In genomic region chr7:74647310-74647709, GRCm38 (mm10) we compare ENCODE assay signal across 11 mouse cellular contexts.
DNase-seq lines count a peak whose midpoint lies in the region; ATAC-seq and TF ChIP-seq lines count a peak whose summit lies in the region.
"Had no signal": no experiment of that assay in that cellular context is flagged by ENCODE, and none has a peak within 500 bp of the region (broad histone marks: within the 10 kb centered on the region; RNA-seq: fewer than 3 reads in every experiment).

No protein-coding gene starts in this region.

- H3K4me2 ChIP-seq in liver, postnatal 0 days (ENCODE audit: low read depth, low read length) = no peak overlapping the region
- no peak overlapping the region for H3K4me2 ChIP-seq in liver, embryonic 12.5 days
- H3K4me2 ChIP-seq in forebrain, embryonic 13.5 days = no peak overlapping the region
- H3K4me2 ChIP-seq: liver, embryonic 13.5 days had no signal

- no peak overlapping the region for H3K9ac ChIP-seq in liver, postnatal 0 days (replicated peaks)
- no peak overlapping the region for H3K9ac ChIP-seq in liver, embryonic 12.5 days
- H3K9ac ChIP-seq in forebrain, embryonic 13.5 days = no peak overlapping the region
- H3K9ac ChIP-seq: liver, embryonic 13.5 days had no signal

- no peaks in the 10 kb centered on the region for H3K9me3 ChIP-seq in liver, postnatal 0 days (ENCODE audit: low read length)
- no peaks in the 10 kb centered on the region for H3K9me3 ChIP-seq in liver, embryonic 12.5 days (replicated peaks)
- H3K9me3 ChIP-seq in forebrain, embryonic 13.5 days (replicated peaks) = no peaks in the 10 kb centered on the region
- H3K9me3 ChIP-seq: liver, embryonic 13.5 days had no signal

- no peak overlapping the region for H3K4me3 ChIP-seq in liver, postnatal 0 days (ENCODE audit: low read depth, low read length)
- H3K4me3 ChIP-seq in liver, embryonic 12.5 days = no peak overlapping the region
- H3K4me3 ChIP-seq in forebrain, embryonic 13.5 days = no peak overlapping the region
- H3K4me3 ChIP-seq: liver, embryonic 13.5 days had no signal

- H3K27ac ChIP-seq in liver, postnatal 0 days (ENCODE audit: low read depth) = no peak overlapping the region
- no peak overlapping the region for H3K27ac ChIP-seq in liver, embryonic 12.5 days
- H3K27ac ChIP-seq in forebrain, embryonic 13.5 days = no peak overlapping the region
- H3K27ac ChIP-seq: liver, embryonic 13.5 days had no signal

- TF ChIP-seq CTCF in liver, postnatal 0 days (IDR thresholded peaks at IDR 0.05; ENCODE audit: low read depth) = no peak

- ATAC-seq in liver, postnatal 0 days = peak; percentile 38
- no peak for ATAC-seq in liver, embryonic 12.5 days
- no peak for ATAC-seq in cerebellum, adult (ENCODE audit: insufficient number of reproducible peaks, low FRiP score, low TSS enrichment)
- ATAC-seq in forebrain, embryonic 13.5 days = no peak

- H3K4me1 ChIP-seq in liver, postnatal 0 days (ENCODE audit: insufficient read depth) = no peaks in the 10 kb centered on the region
- H3K4me1 ChIP-seq in liver, embryonic 12.5 days = no peaks in the 10 kb centered on the region
- no peaks in the 10 kb centered on the region for H3K4me1 ChIP-seq in forebrain, embryonic 13.5 days
- H3K4me1 ChIP-seq: liver, embryonic 13.5 days had no signal

- no peak for DNase-seq in liver, postnatal 0 days
- peak; percentile 27 for DNase-seq in adrenal gland, postnatal 14 days
- DNase-seq in kidney, postnatal 10 days = peak; percentile 42
- DNase-seq in right cerebral cortex, adult 2 months (ENCODE audit: low spot score in 2 of 2) = no peak
- DNase-seq: layer of hippocampus, postnatal 36 days; liver, embryonic 13.5 days; midbrain, embryonic 14.5 days; thymus, postnatal 25 days had no signal

- H3K27me3 ChIP-seq in liver, postnatal 0 days (ENCODE audit: insufficient read depth, low read length) = no peaks in the 10 kb centered on the region
- no peaks in the 10 kb centered on the region for H3K27me3 ChIP-seq in liver, embryonic 12.5 days (replicated peaks)
- H3K27me3 ChIP-seq in forebrain, embryonic 13.5 days = no peaks in the 10 kb centered on the region
- H3K27me3 ChIP-seq: liver, embryonic 13.5 days had no signal

- no peaks in the 10 kb centered on the region for H3K36me3 ChIP-seq in liver, postnatal 0 days (replicated peaks; ENCODE audit: insufficient read depth, low read length)
- no peaks in the 10 kb centered on the region for H3K36me3 ChIP-seq in liver, embryonic 12.5 days
- no peaks in the 10 kb centered on the region for H3K36me3 ChIP-seq in forebrain, embryonic 13.5 days (ENCODE audit: poor library complexity, severe bottlenecking)
- H3K36me3 ChIP-seq: liver, embryonic 13.5 days had no signal

- 44% methylated on average over 2 of the region's 2 CpGs for WGBS in liver, postnatal 0 days (ENCODE audit: insufficient replicate concordance)
- 27% methylated on average over 2 of the region's 2 CpGs for WGBS in liver, embryonic 12.5 days (ENCODE audit: insufficient replicate concordance)
- WGBS in forebrain, embryonic 13.5 days = 81% methylated on average over 2 of the region's 2 CpGs

- peak; percentile 70 for TF ChIP-seq EP300 in liver, postnatal 0 days (IDR thresholded peaks at IDR 0.05; ENCODE audit: low read depth)

Comparison
In these comparisons a context has a peak if more than half of its experiments do, and no peak if none do; other contexts are left out.
1. DNase-seq: peak in adrenal gland, postnatal 14 days (single experiment) and kidney, postnatal 10 days (single experiment); none in liver, postnatal 0 days (single experiment) and right cerebral cortex, adult 2 months (0 of 2).